Mouse (Mus musculus): ENCODE results near the gene Lrrc32.

Gene Lrrc32

GRCm38 (mm10) chr7:98489131-98489530 lies at the start of gene Lrrc32:
Gene Lrrc32, plus strand, starts transcription at chr7:98489283.
- DNase-seq (ENCODE audit: low read depth) = no peak

- no peak for DNase-seq (ENCODE audit: low read depth)
These were observed 49.1 kb upstream of the Lrrc32 start, which contains the start of gene Gucy2d for GRCm38 (mm10) chr7:98439956-98440466. Gene Gucy2d, plus strand, starts transcription at chr7:98440416.

GRCm38 (mm10) chr7:98446873-98447272 lies 42.2 kb upstream of the Lrrc32 start:
- DNase-seq (ENCODE audit: low read depth) = no peak

- DNase-seq (ENCODE audit: low read depth) = peak; percentile 37
These were observed 41.3 kb upstream of the Lrrc32 start for GRCm38 (mm10) chr7:98447585-98448308.

GRCm38 (mm10) chr7:98448309-98448630 lies 40.8 kb upstream of the Lrrc32 start:
- no peak for DNase-seq (ENCODE audit: low read depth)

GRCm38 (mm10) chr7:98449696-98450095 lies 39.4 kb upstream of the Lrrc32 start:
- no peak for DNase-seq (ENCODE audit: low read depth)

GRCm38 (mm10) chr7:98454397-98455120 lies 34.5 kb upstream of the Lrrc32 start:
- no peak for DNase-seq (ENCODE audit: low read depth)

GRCm38 (mm10) chr7:98460319-98460718 lies 28.8 kb upstream of the Lrrc32 start:
- DNase-seq (ENCODE audit: low read depth) = no peak

- no peak for DNase-seq (ENCODE audit: low read depth)
These were observed 20.0 kb upstream of the Lrrc32 start for GRCm38 (mm10) chr7:98469089-98469488.

GRCm38 (mm10) chr7:98472529-98472928 lies 16.6 kb upstream of the Lrrc32 start:
- DNase-seq (ENCODE audit: low read depth) = no peak

GRCm38 (mm10) chr7:98474558-98474957 lies 14.5 kb upstream of the Lrrc32 start:
- no peak for DNase-seq (ENCODE audit: low read depth)

GRCm38 (mm10) chr7:98477153-98477552 lies 11.9 kb upstream of the Lrrc32 start:
- no peak for DNase-seq (ENCODE audit: low read depth)

- DNase-seq (ENCODE audit: low read depth) = no peak
These were observed 8.6 kb upstream of the Lrrc32 start for GRCm38 (mm10) chr7:98480481-98480880.

- DNase-seq (ENCODE audit: low read depth) = peak; percentile 69
These were observed 7.9 kb upstream of the Lrrc32 start for GRCm38 (mm10) chr7:98481066-98481734.

GRCm38 (mm10) chr7:98481861-98482260 lies 7.2 kb upstream of the Lrrc32 start:
- DNase-seq (ENCODE audit: low read depth) = no peak

- DNase-seq (ENCODE audit: low read depth) = no peak
These were observed 6.4 kb upstream of the Lrrc32 start for GRCm38 (mm10) chr7:98482551-98483267.

GRCm38 (mm10) chr7:98483268-98483607 lies 5.8 kb upstream of the Lrrc32 start:
- no peak for DNase-seq (ENCODE audit: low read depth)

GRCm38 (mm10) chr7:98484878-98485277 lies 4.2 kb upstream of the Lrrc32 start:
- no peak for DNase-seq (ENCODE audit: low read depth)

- no peak for DNase-seq (ENCODE audit: low read depth)
These were observed 3.6 kb upstream of the Lrrc32 start for GRCm38 (mm10) chr7:98485508-98485907.

- DNase-seq (ENCODE audit: low read depth) = no peak
These were observed 2.6 kb upstream of the Lrrc32 start for GRCm38 (mm10) chr7:98486471-98486917.

GRCm38 (mm10) chr7:98487202-98487980 lies 1.7 kb upstream of the Lrrc32 start:
- no peak for DNase-seq (ENCODE audit: low read depth)

Measured in c-Kit-positive CD71-negative TER-119-negative erythroid progenitor cells, embryonic 14.5 days (primary cell).